15 mouse cellular contexts compared by ENCODE assay signal in genomic region chr8:44825183-44825757, GRCm38 (mm10).
"Had no signal": no experiment of that assay in that cellular context is flagged by ENCODE, and none has a peak within 500 bp of the region (broad histone marks: within the 10 kb centered on the region; RNA-seq: fewer than 3 reads in every experiment).

No protein-coding gene starts in this region.

- H3K4me2 ChIP-seq: liver, embryonic 11.5 days; liver, embryonic 15.5 days; lung, embryonic 15.5 days; midbrain, embryonic 11.5 days; midbrain, embryonic 15.5 days; neural tube, embryonic 12.5 days had no signal

- H3K27ac ChIP-seq: left cerebral cortex, adult 2 months; limb, embryonic 10.5 days; liver, embryonic 15.5 days; lung, embryonic 15.5 days; macrophage; midbrain, embryonic 15.5 days; neural tube, embryonic 12.5 days had no signal

- DNase-seq: kidney, adult 18-20 months; kidney, postnatal 25 days; spleen, adult 18-20 months; thymus, adult 18-20 months; thymus, postnatal 14 days had no signal

- ATAC-seq: midbrain, embryonic 15.5 days had no signal

- H3K4me3 ChIP-seq: left cerebral cortex, adult 2 months; limb, embryonic 10.5 days; liver, embryonic 15.5 days; lung, embryonic 15.5 days; megakaryocyte, embryonic 14.5 days; midbrain, embryonic 15.5 days; neural tube, embryonic 12.5 days had no signal

- H3K27me3 ChIP-seq: liver, embryonic 15.5 days; lung, embryonic 15.5 days; megakaryocyte, embryonic 14.5 days; midbrain, embryonic 15.5 days; neural tube, embryonic 12.5 days had no signal

- H3K9me3 ChIP-seq: limb, embryonic 10.5 days; liver, embryonic 15.5 days; lung, embryonic 15.5 days had no signal

- H3K36me3 ChIP-seq: limb, embryonic 10.5 days; liver, embryonic 15.5 days; lung, embryonic 15.5 days; midbrain, embryonic 15.5 days; neural tube, embryonic 12.5 days had no signal

- H3K9ac ChIP-seq: liver, embryonic 15.5 days; lung, embryonic 15.5 days; midbrain, embryonic 15.5 days; neural tube, embryonic 12.5 days had no signal

- H3K4me1 ChIP-seq: limb, embryonic 10.5 days; liver, embryonic 15.5 days; megakaryocyte, embryonic 14.5 days; neural tube, embryonic 12.5 days had no signal
